Mouse (Mus musculus): ENCODE measurements around the gene Ppp1r12a. TPM values are rescaled to one million over a fixed set of nuclear protein-coding genes. Genes with fewer than 3 reads are reported as not detected.
"Not testable (repeated sequence)": the region's sequence is repeated elsewhere in the genome, so short reads cannot be mapped to it uniquely, and the experiment has no call there.

The Ppp1r12a gene
- polyA plus RNA-seq, 1 experiment from 2014 or later: 71.1 TPM

DNA sequence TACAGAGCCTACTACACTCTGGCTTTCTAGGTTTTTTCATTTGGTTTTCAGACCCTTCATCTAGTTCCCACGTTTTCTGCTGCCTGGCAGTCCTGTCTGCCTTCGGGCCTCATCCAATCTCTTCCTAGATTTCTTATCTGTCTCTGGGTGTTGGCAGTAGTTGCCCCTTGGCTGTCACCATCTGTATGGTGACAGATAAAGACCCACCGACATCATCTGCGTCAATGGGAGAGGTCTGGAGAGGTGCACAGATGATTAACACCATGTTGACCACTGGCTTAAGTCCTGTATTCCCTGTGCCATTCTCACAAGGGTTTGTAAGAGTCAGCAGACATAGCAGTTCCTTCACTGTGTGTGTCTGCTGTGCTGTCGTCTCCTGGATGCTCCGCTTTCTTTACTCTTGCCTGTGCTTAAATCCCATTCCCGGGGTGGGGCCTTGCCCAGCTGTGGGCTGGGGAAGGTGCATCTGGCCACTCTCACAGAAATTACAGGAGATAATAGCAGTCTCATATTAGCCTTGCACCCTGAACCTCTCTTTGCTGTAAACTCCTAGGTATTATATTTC, 93.9 kb downstream of the Ppp1r12a start:
- no peak for ATAC-seq (ENCODE audit: low FRiP score, low TSS enrichment)
- no peaks in the 10 kb centered on the region for H3K9me3 ChIP-seq (ENCODE audit: control insufficient read depth, low read length)
- H3K9ac ChIP-seq (ENCODE audit: low read length): no peak overlapping the region
- no peaks in the 10 kb centered on the region for H3K27me3 ChIP-seq (ENCODE audit: control insufficient read depth, insufficient read depth, low read length)
- no peak overlapping the region for H3K27ac ChIP-seq (replicated peaks)
- H3K4me1 ChIP-seq (replicated peaks; ENCODE audit: control insufficient read depth, insufficient read depth): no peaks in the 10 kb centered on the region
- WGBS: 76% methylated on average over 7 of the region's 7 CpGs
- TF ChIP-seq CTCF (IDR thresholded peaks at IDR 0.05; ENCODE audit: low read depth) (no peak), EP300 (optimal IDR thresholded peaks at IDR 0.05) (no peak)
- no peak overlapping the region for H3K4me2 ChIP-seq (replicated peaks; ENCODE audit: low read depth)
- peaks cover 16% of the 10 kb centered on the region for H3K36me3 ChIP-seq (ENCODE audit: control insufficient read depth, insufficient read depth, low read length)
- H3K4me3 ChIP-seq (ENCODE audit: low read depth, low read length): no peak overlapping the region
- no peak for DNase-seq (ENCODE audit: low spot score)

DNA sequence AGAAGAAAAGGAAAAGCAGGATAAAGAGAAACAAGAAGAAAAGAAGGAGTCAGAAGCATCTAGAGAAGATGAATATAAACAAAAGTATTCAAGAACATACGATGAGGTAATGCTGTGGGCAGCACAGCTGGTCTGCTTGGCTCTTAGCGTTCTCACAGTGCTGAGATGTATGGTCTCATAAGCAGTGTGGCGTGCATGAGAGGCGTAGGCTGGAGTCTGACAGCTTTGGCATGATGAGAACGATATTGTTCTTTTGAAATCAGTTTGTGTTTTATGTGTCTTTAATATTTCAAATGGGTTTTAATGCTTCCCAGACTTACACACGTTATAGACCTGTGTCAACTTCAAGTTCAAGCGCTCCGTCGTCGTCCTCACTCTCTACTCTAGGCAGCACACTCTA, 98.9 kb downstream of the Ppp1r12a start:
- Histone ChIP-seq H3K4me3 (ENCODE audit: low read depth, low read length) (no peak overlapping the region), H3K4me2 (replicated peaks; ENCODE audit: low read depth) (no peak overlapping the region), H3K27ac (replicated peaks) (no peak overlapping the region), H3K4me1 (replicated peaks; ENCODE audit: control insufficient read depth, insufficient read depth) (no peaks in the 10 kb centered on the region), H3K27me3 (ENCODE audit: control insufficient read depth, insufficient read depth, low read length) (no peaks in the 10 kb centered on the region), H3K9ac (ENCODE audit: low read length) (no peak overlapping the region), H3K36me3 (ENCODE audit: control insufficient read depth, insufficient read depth, low read length) (peaks cover 10% of the 10 kb centered on the region), H3K9me3 (ENCODE audit: control insufficient read depth, low read length) (no peaks in the 10 kb centered on the region)
- TF ChIP-seq EP300 (optimal IDR thresholded peaks at IDR 0.05) (no peak), CTCF (IDR thresholded peaks at IDR 0.05; ENCODE audit: low read depth) (no peak)
- ATAC-seq (ENCODE audit: low FRiP score, low TSS enrichment): no peak
- DNase-seq (ENCODE audit: low spot score): no peak
- WGBS: 81% methylated on average over 10 of the region's 10 CpGs

DNA sequence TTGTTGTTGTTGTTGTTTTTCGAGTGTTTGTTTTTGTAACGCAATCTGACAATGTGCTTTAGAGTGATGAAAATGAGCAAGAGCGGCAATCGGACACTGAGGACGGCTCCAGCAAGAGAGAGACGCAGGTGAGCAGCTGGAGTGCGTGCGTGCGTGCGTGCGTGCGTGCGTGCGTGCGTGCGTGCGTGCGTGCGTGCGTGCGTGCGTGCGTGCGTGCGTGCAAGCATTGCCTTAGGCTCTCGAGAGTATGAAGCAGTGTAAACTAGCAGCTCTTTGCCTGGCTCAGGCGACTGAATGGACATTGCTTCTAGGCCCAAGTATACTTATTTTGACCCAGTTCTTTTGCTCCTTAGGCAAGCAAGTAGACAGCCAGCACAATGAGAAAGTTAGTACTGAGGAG, 102.6 kb downstream of the Ppp1r12a start:
- H3K36me3 ChIP-seq (ENCODE audit: control insufficient read depth, insufficient read depth, low read length): peaks cover 20% of the 10 kb centered on the region
- 95% methylated on average over 27 of the region's 27 CpGs for WGBS
- no peak for TF ChIP-seq EP300 (optimal IDR thresholded peaks at IDR 0.05)
- TF ChIP-seq CTCF (IDR thresholded peaks at IDR 0.05; ENCODE audit: low read depth): no peak

DNA sequence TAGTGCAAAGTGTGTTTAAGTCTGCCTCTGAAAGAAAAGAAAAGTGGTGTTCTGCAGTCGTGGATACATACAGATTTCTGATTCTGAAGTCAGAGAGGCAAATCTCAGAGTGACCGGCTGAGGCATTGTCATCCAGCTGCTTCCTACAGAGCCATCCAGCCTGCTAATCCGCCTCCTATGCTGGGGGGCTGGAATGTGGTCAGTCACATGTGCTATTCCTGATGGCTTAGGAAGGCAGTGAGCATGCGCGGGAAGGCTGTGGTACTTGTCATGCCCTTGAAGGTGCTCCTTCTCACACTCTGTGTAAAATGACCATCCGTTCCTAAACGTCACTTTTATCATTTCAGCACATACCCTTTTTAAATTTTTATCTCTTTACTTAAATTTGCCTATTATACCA, 109.2 kb downstream of the Ppp1r12a start:
- H3K27ac ChIP-seq (replicated peaks): no peak overlapping the region
- H3K4me2 ChIP-seq (replicated peaks; ENCODE audit: low read depth): no peak overlapping the region
- TF ChIP-seq CTCF (IDR thresholded peaks at IDR 0.05; ENCODE audit: low read depth): no peak
- no peaks in the 10 kb centered on the region for H3K27me3 ChIP-seq (ENCODE audit: control insufficient read depth, insufficient read depth, low read length)
- peaks cover 30% of the 10 kb centered on the region for H3K36me3 ChIP-seq (ENCODE audit: control insufficient read depth, insufficient read depth, low read length)
- 88% methylated on average over 7 of the region's 7 CpGs for WGBS
- H3K9ac ChIP-seq (ENCODE audit: low read length): no peak overlapping the region
- no peak for DNase-seq (ENCODE audit: low spot score)
- H3K4me3 ChIP-seq (ENCODE audit: low read depth, low read length): no peak overlapping the region
- H3K9me3 ChIP-seq (ENCODE audit: control insufficient read depth, low read length): no peaks in the 10 kb centered on the region
- no peak for ATAC-seq (ENCODE audit: low FRiP score, low TSS enrichment)
- no peaks in the 10 kb centered on the region for H3K4me1 ChIP-seq (replicated peaks; ENCODE audit: control insufficient read depth, insufficient read depth)

More for the DNA sequence above, 102.6 kb downstream of the Ppp1r12a start:
- Histone ChIP-seq H3K4me1 (replicated peaks; ENCODE audit: control insufficient read depth, insufficient read depth) (no peaks in the 10 kb centered on the region), H3K9me3 (ENCODE audit: control insufficient read depth, low read length) (no peaks in the 10 kb centered on the region), H3K4me2 (replicated peaks; ENCODE audit: low read depth) (no peak overlapping the region), H3K27me3 (ENCODE audit: control insufficient read depth, insufficient read depth, low read length) (no peaks in the 10 kb centered on the region), H3K9ac (ENCODE audit: low read length) (no peak overlapping the region), H3K4me3 (ENCODE audit: low read depth, low read length) (no peak overlapping the region), H3K27ac (replicated peaks) (no peak overlapping the region)
- ATAC-seq (ENCODE audit: low FRiP score, low TSS enrichment) (no peak), DNase-seq (ENCODE audit: low spot score) (no peak)

DNA sequence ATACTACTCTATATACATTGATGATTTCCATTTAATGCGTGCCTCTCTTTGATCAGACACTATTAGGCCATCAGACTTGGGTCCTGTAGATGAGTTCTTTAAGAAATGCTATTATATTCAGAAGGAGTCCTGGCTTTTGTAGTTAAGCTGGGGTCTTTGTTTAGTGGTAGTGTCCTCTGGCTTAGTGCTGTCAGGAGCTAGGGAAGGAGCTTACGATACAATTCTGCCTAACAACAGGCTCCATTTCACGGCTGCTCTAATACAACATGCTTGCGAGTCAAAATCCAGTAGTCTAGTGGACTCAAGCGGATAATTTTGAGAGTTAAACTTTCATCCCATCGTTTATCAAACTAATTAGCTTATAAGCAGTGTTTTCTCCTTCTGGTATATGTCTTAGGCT, 114.7 kb downstream of the Ppp1r12a start:
- H3K27me3 ChIP-seq (ENCODE audit: control insufficient read depth, insufficient read depth, low read length): no peaks in the 10 kb centered on the region
- DNase-seq (ENCODE audit: low spot score): no peak
- no peaks in the 10 kb centered on the region for H3K9me3 ChIP-seq (ENCODE audit: control insufficient read depth, low read length)
- TF ChIP-seq CTCF (IDR thresholded peaks at IDR 0.05; ENCODE audit: low read depth) (no peak), EP300 (optimal IDR thresholded peaks at IDR 0.05) (no peak)
- H3K27ac ChIP-seq (replicated peaks): no peak overlapping the region
- H3K9ac ChIP-seq (ENCODE audit: low read length): no peak overlapping the region
- peaks cover 27% of the 10 kb centered on the region for H3K36me3 ChIP-seq (ENCODE audit: control insufficient read depth, insufficient read depth, low read length)
- no peak overlapping the region for H3K4me3 ChIP-seq (ENCODE audit: low read depth, low read length)
- no peak overlapping the region for H3K4me2 ChIP-seq (replicated peaks; ENCODE audit: low read depth)
- H3K4me1 ChIP-seq (replicated peaks; ENCODE audit: control insufficient read depth, insufficient read depth): no peaks in the 10 kb centered on the region
- ATAC-seq (ENCODE audit: low FRiP score, low TSS enrichment): no peak
- 83% methylated on average over 6 of the region's 6 CpGs for WGBS

DNA sequence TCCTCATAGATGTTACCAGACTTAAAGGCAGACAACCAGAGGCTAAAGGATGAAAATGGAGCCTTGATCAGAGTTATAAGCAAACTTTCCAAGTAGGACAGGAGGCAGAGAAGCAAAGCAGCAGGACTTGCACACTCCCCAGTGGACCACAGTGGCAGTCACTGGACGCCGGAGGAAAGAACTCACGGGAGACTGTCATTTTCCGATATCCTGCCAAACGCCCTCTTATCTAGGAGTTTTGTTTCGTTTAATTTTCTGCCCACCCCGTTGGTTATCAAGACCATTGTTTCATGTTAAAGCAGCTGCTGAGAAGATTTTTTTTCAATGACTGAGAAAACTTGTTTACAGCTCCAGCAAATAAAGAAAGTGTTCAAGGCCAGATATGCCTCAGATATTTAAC, 115.2 kb downstream of the Ppp1r12a start:
- no peak for TF ChIP-seq EP300 (optimal IDR thresholded peaks at IDR 0.05)
- TF ChIP-seq CTCF (IDR thresholded peaks at IDR 0.05; ENCODE audit: low read depth): no peak
- H3K4me1 ChIP-seq (replicated peaks; ENCODE audit: control insufficient read depth, insufficient read depth): no peaks in the 10 kb centered on the region
- peaks cover 27% of the 10 kb centered on the region for H3K36me3 ChIP-seq (ENCODE audit: control insufficient read depth, insufficient read depth, low read length)
- H3K9ac ChIP-seq (ENCODE audit: low read length): no peak overlapping the region
- 53% methylated on average over 7 of the region's 7 CpGs for WGBS
- H3K4me2 ChIP-seq (replicated peaks; ENCODE audit: low read depth): no peak overlapping the region
- H3K27ac ChIP-seq (replicated peaks): no peak overlapping the region
- no peak overlapping the region for H3K4me3 ChIP-seq (ENCODE audit: low read depth, low read length)
- no peaks in the 10 kb centered on the region for H3K27me3 ChIP-seq (ENCODE audit: control insufficient read depth, insufficient read depth, low read length)
- DNase-seq (ENCODE audit: low spot score) (no peak), ATAC-seq (ENCODE audit: low FRiP score, low TSS enrichment) (no peak)
- no peaks in the 10 kb centered on the region for H3K9me3 ChIP-seq (ENCODE audit: control insufficient read depth, low read length)

DNA sequence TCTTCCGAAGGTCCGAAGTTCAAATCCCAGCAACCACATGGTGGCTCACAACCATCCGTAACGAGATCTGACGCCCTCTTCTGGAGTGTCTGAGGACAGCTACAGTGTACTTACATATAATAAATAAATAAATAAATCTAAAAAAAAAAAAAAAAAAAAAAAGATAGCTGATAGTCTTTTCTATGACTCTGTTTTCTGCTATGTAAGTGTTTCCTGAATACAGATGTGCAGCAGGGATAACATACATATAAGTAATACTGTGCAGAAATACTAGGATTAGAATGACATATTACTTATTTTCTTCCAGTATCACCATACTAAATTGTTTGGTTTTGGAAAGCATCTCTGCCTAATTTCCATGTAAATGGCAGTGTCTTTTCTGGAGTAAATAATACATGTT, 119.1 kb downstream of the Ppp1r12a start:
- H3K27ac ChIP-seq (replicated peaks); H3K9me3 ChIP-seq (ENCODE audit: control insufficient read depth, low read length); DNase-seq (ENCODE audit: low spot score); H3K4me2 ChIP-seq (replicated peaks; ENCODE audit: low read depth); H3K4me3 ChIP-seq (ENCODE audit: low read depth, low read length); H3K4me1 ChIP-seq (replicated peaks; ENCODE audit: control insufficient read depth, insufficient read depth); H3K27me3 ChIP-seq (ENCODE audit: control insufficient read depth, insufficient read depth, low read length); ATAC-seq (ENCODE audit: low FRiP score, low TSS enrichment); H3K9ac ChIP-seq (ENCODE audit: low read length): not testable (repeated sequence)
- 96% methylated on average over 2 of the region's 5 CpGs for WGBS
- H3K36me3 ChIP-seq (ENCODE audit: control insufficient read depth, insufficient read depth, low read length): peaks cover 13% of the 10 kb centered on the region
